Mouse (Mus musculus) liver, adult 2 months (tissue): Measurements from ENCODE around the gene Trpm1.

ENCODE experiments used
- CTCF ChIP-seq: fragments of 200-500 bp; IDR thresholded peaks from 2 replicates; pipeline ENCODE4 v1.5.1; 2011; ENCODE audit warnings: low read depth, low read length, control low read depth
- POLR2A ChIP-seq: fragments of 200-500 bp; IDR thresholded peaks from 2 replicates; pipeline ENCODE4 v1.6.1; 2011; ENCODE audit warnings: low read length, control low read depth; ENCODE audit not compliant: insufficient read depth; ENCODE audit errors: extremely low read depth

- TF ChIP-seq CTCF, result no peak
- TF ChIP-seq POLR2A, result no peak
These were observed 60.4 kb downstream of the Trpm1 start for GRCm38 (mm10) chr7:64214066-64214465.
